Mouse (Mus musculus) ES-CJ7 (cell line): Measurements from ENCODE around the gene Crx.

ENCODE experiments used
- DNase-seq: peaks from one replicate; pipeline ENCODE4 v3.0.0; 2011; ENCODE audit warnings: low read depth, low spot score

The Crx gene

DNA sequence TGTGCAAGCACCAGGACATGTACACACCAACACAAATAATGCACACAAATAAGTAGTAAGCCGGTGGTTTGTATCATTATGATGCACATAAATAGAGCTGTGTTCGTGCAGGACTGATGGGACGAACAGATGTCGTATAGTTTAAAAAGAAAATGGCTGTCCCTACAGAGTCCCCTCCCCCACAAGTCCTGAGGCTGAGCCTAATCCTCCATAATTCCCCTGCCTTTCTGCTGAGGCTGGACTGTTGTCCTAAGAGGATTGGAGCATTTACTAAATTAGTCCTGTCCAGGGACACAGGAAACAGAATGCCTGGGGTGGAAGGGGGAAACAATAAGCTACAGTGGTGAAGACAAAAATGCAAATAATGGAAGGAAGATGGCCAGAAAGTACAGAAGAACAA is 15.7 kb downstream of the Crx start:
- DNase-seq, result no peak

DNA sequence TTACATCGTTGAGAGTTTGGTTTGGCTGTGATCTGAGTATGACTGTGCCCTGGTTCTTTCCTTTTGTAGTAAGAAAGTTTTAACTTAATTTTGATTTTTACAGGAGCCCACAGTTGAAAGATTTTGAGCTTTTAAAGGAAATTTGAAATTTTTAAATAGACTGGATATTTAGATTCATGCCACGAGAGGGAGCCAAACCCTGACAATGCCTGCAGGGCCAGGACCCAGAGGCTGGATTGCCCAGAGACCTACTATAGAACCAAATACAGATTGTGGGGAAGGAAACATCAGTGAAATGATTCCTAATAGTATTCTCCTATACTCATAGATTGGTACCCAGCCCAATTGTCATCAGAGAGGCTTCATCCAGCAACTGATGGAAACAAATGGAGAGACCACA is 20.1 kb downstream of the Crx start:
- DNase-seq, result peak; percentile 20

DNA sequence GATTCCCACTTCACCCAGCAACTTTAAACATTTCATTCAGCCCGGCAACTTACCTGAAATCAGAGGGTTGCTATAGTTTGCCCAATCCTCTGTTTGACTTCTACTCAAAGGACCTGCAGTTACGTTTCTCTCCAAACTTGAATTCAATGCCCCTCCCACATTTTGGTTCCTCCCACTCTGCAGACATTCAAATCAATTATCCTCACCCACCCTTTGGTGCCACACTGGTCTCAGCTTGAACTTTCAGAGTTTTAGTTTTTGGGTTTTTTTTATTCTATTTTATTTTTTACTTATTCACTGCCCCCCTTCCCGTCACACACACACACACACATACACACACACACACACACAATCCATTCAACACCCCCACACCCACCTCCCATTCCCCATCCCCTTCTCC is 40.2 kb downstream of the Crx start, which contains the start of gene Obox6:
Obox6 (minus strand) TSS at position 101 of the 400 bp plus-strand sequence.
- no peak for DNase-seq
